In genomic region chr5:132606216-132606615, GRCm38 (mm10) we compare ENCODE assay signal across 27 mouse cellular contexts.
DNase-seq lines count a peak whose midpoint lies in the region; ATAC-seq and TF ChIP-seq lines count a peak whose summit lies in the region.
"Had no signal": no experiment of that assay in that cellular context is flagged by ENCODE, and none has a peak within 500 bp of the region (broad histone marks: within the 10 kb centered on the region; RNA-seq: fewer than 3 reads in every experiment).

No protein-coding gene starts in this region.

- no peaks in the 10 kb centered on the region for H3K27me3 ChIP-seq in liver, postnatal 0 days (ENCODE audit: insufficient read depth, low read length)
- H3K27me3 ChIP-seq: embryonic facial prominence, embryonic 13.5 days; liver, embryonic 12.5 days; neural tube, embryonic 15.5 days had no signal

- no peak overlapping the region for H3K9ac ChIP-seq in liver, postnatal 0 days (replicated peaks)
- H3K9ac ChIP-seq: embryonic facial prominence, embryonic 13.5 days; hindbrain, embryonic 15.5 days; liver, embryonic 12.5 days; neural tube, embryonic 15.5 days had no signal

- H3K9me3 ChIP-seq in liver, postnatal 0 days (ENCODE audit: low read length), result no peaks in the 10 kb centered on the region
- H3K9me3 ChIP-seq: embryonic facial prominence, embryonic 13.5 days; hindbrain, embryonic 10.5 days; hindbrain, embryonic 15.5 days; liver, embryonic 12.5 days; neural tube, embryonic 15.5 days had no signal

- TF ChIP-seq EP300 in liver, postnatal 0 days (IDR thresholded peaks at IDR 0.05; ENCODE audit: low read depth), result no peak

- whole genome bisulfite sequencing in liver, postnatal 0 days (ENCODE audit: insufficient replicate concordance), result 61% methylated on average over 6 of the region's 6 CpGs

- no peaks in the 10 kb centered on the region for H3K4me1 ChIP-seq in liver, postnatal 0 days (ENCODE audit: insufficient read depth)
- H3K4me1 ChIP-seq: embryonic facial prominence, embryonic 13.5 days; liver, embryonic 12.5 days; neural tube, embryonic 15.5 days had no signal

- H3K27ac ChIP-seq in liver, postnatal 0 days (ENCODE audit: low read depth), result no peak overlapping the region
- H3K27ac ChIP-seq: embryonic facial prominence, embryonic 13.5 days; hindbrain, embryonic 10.5 days; hindbrain, embryonic 15.5 days; liver, embryonic 12.5 days; macrophage; neural tube, embryonic 15.5 days; stomach, postnatal 0 days had no signal

- H3K4me2 ChIP-seq in liver, postnatal 0 days (ENCODE audit: low read depth, low read length), result no peak overlapping the region
- H3K4me2 ChIP-seq: embryonic facial prominence, embryonic 13.5 days; hindbrain, embryonic 15.5 days; liver, embryonic 12.5 days; neural tube, embryonic 15.5 days had no signal

- H3K36me3 ChIP-seq in liver, postnatal 0 days (replicated peaks; ENCODE audit: insufficient read depth, low read length), result no peaks in the 10 kb centered on the region
- H3K36me3 ChIP-seq: embryonic facial prominence, embryonic 13.5 days; hindbrain, embryonic 10.5 days; hindbrain, embryonic 15.5 days; liver, embryonic 12.5 days; neural tube, embryonic 15.5 days had no signal

- DNase-seq in left cerebral cortex, adult 11 months (ENCODE audit: low spot score), result peak; percentile 12
- no peak for DNase-seq in left cerebral cortex, adult 18-20 months (ENCODE audit: low spot score in 2 of 2)
- peak; percentile 15 to 23 for DNase-seq in right cerebral cortex, adult 2 months (ENCODE audit: low spot score in 2 of 2)
- DNase-seq in right cerebral cortex, postnatal 14 days, result no peak
- DNase-seq in right cerebral cortex, postnatal 25 days, result peak; percentile 4
- DNase-seq in liver, postnatal 0 days, result no peak
- DNase-seq in ovary, postnatal 14 days (ENCODE audit: low spot score), result no peak
- DNase-seq: adrenal gland, postnatal 14 days; cerebellum, adult 11-12 months; cerebellum, adult 9-11 months; heart, postnatal 14 days; kidney, adult 11 months; kidney, postnatal 25 days; lung, adult 18-20 months; midbrain, embryonic 14.5 days; thymus, postnatal 4 days had no signal

- H3K4me3 ChIP-seq in liver, postnatal 0 days (ENCODE audit: low read depth, low read length), result no peak overlapping the region
- H3K4me3 ChIP-seq: embryonic facial prominence, embryonic 13.5 days; hindbrain, embryonic 10.5 days; hindbrain, embryonic 15.5 days; liver, embryonic 12.5 days; neural tube, embryonic 15.5 days had no signal

- ATAC-seq in liver, postnatal 0 days, result no peak
- ATAC-seq: CD4-positive, CD25-positive, alpha-beta regulatory T cell, adult 4 months; forebrain, embryonic 16.5 days; inflammation-experienced regulatory T-cells, adult 6 months; liver, embryonic 12.5 days; lung, postnatal 0 days had no signal

- TF ChIP-seq CTCF in liver, postnatal 0 days (IDR thresholded peaks at IDR 0.05; ENCODE audit: low read depth), result no peak

Comparison
In these comparisons a context has a peak if more than half of its experiments do, and no peak if none do; other contexts are left out.
1. DNase-seq: peak in left cerebral cortex, adult 11 months (single experiment), right cerebral cortex, adult 2 months (2 of 2) and right cerebral cortex, postnatal 25 days (single experiment); none in left cerebral cortex, adult 18-20 months (0 of 2), right cerebral cortex, postnatal 14 days (single experiment), liver, postnatal 0 days (single experiment) and ovary, postnatal 14 days (single experiment).